8 mouse cellular contexts compared by ENCODE assay signal in the genomic region with DNA sequence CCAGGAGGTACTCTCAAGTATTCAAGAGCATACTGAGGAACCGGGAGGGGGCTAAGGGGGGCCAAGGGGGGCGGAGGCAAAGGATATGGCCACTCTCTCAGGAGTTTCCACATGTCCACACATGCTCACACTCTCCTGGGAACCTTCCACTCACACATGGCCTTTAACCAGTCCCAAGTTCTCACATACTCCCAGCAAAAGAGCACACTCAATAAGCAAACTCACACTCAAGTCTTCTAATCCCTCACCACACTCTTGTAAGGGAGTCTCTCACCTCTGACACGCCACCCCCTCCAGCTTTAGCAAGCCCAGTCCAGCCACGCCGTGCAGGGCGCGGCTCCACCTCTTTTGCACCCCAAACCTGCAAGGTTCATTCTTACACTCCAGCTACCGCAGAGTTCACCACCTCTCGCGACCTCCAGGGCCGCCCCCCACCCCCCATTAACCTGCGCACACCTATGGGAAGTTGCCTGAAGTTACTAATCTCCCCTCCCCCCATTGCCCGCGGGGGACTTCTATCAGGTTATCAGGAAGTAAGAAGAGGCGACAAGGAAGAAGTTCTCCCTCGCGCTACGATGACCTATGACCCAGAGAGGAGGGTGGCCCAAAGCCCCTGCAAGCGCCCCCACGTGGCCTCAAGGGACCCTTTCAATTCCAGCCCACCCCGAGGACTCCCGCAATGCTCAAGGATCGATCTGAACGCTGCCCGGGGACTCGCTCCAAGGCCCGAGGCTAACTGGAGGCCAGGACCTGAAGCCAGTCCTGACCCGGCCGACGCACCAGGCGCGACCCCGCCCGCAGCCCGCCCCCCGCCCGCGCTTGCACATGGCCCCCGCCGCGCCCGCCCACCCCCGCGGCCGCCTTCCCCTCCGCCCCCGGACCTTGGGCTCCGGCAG. TPM values are rescaled to one million over a fixed set of nuclear protein-coding genes. Genes with fewer than 3 reads are reported as not detected.
DNase-seq lines count a peak whose midpoint lies in the region; ATAC-seq and TF ChIP-seq lines count a peak whose summit lies in the region.

No protein-coding gene starts in this region.

- peak overlapping the region; percentile 88 for H3ac ChIP-seq in C2C12 (ENCODE audit: control insufficient read depth, insufficient read length, low read depth)

- DNase-seq in adrenal gland, adult (ENCODE audit: inconsistent age in 2 of 2, low spot score in 1 of 2): peak; percentile 77 to 88
- no peak for DNase-seq in adrenal gland, postnatal 25 days
- DNase-seq in cerebellum, postnatal 14 days: peak; percentile 61 to 72
- DNase-seq in heart, embryonic 10.5 days (ENCODE audit: low spot score): peak; percentile 86
- DNase-seq in kidney, postnatal 25 days: peak; percentile 63 to 81
- no peak for DNase-seq in midbrain, embryonic 10.5 days (ENCODE audit: low spot score)
- DNase-seq in stomach, postnatal 0 days (ENCODE audit: low spot score): peak; percentile 67

- no peak for TF ChIP-seq CTCF in C2C12 (IDR thresholded peaks at IDR 0.05; ENCODE audit: control insufficient read depth, insufficient read depth, insufficient read length)
- TF ChIP-seq CTCF in stomach, postnatal 0 days (IDR thresholded peaks at IDR 0.05; ENCODE audit: low read depth): peak; percentile 44

- H3K4me1 ChIP-seq in heart, embryonic 10.5 days: peaks cover 52% of the 10 kb centered on the region
- peaks cover 46% of the 10 kb centered on the region for H3K4me1 ChIP-seq in midbrain, embryonic 10.5 days
- H3K4me1 ChIP-seq in stomach, postnatal 0 days (replicated peaks; ENCODE audit: control insufficient read depth, insufficient read depth): peaks cover 16% of the 10 kb centered on the region

- WGBS in heart, embryonic 10.5 days: 2% methylated on average over 45 of the region's 48 CpGs
- 2% methylated on average over 41 of the region's 48 CpGs for WGBS in midbrain, embryonic 10.5 days
- WGBS in stomach, postnatal 0 days: under 1% methylated on average over 47 of the region's 48 CpGs

- peaks cover 31% of the 10 kb centered on the region for H3K79me2 ChIP-seq in C2C12 (ENCODE audit: control insufficient read depth, insufficient read depth)

- H3K27me3 ChIP-seq in C2C12 (ENCODE audit: control insufficient read depth, insufficient read depth, insufficient read length): no peaks in the 10 kb centered on the region
- H3K27me3 ChIP-seq in heart, embryonic 10.5 days (ENCODE audit: insufficient read depth, poor library complexity, severe bottlenecking): peaks cover 36% of the 10 kb centered on the region
- H3K27me3 ChIP-seq in midbrain, embryonic 10.5 days (ENCODE audit: low read depth, poor library complexity, severe bottlenecking): peaks cover 40% of the 10 kb centered on the region
- H3K27me3 ChIP-seq in stomach, postnatal 0 days (ENCODE audit: control insufficient read depth, insufficient read depth, low read length): no peaks in the 10 kb centered on the region

- H3K36me3 ChIP-seq in C2C12 (ENCODE audit: control insufficient read depth, insufficient read depth): no peaks in the 10 kb centered on the region
- H3K36me3 ChIP-seq in heart, embryonic 10.5 days: peaks cover 8% of the 10 kb centered on the region; the same call in 1 of the 2 replicates
- H3K36me3 ChIP-seq in midbrain, embryonic 10.5 days: no peaks in the 10 kb centered on the region
- no peaks in the 10 kb centered on the region for H3K36me3 ChIP-seq in stomach, postnatal 0 days (ENCODE audit: control insufficient read depth, insufficient read depth, low read length)

- TF ChIP-seq EP300 in stomach, postnatal 0 days (optimal IDR thresholded peaks at IDR 0.05): no peak

- no peaks in the 10 kb centered on the region for H3K9me3 ChIP-seq in heart, embryonic 10.5 days
- H3K9me3 ChIP-seq in midbrain, embryonic 10.5 days (replicated peaks): no peaks in the 10 kb centered on the region; the same call in 1 of the 2 replicates
- no peaks in the 10 kb centered on the region for H3K9me3 ChIP-seq in stomach, postnatal 0 days (ENCODE audit: control insufficient read depth, low read length)

- H3K79me3 ChIP-seq in C2C12 (ENCODE audit: low read depth): peaks cover 4% of the 10 kb centered on the region

- H3K27ac ChIP-seq in heart, embryonic 10.5 days: peak overlapping the region; percentile 96
- peak overlapping the region; percentile 95 for H3K27ac ChIP-seq in midbrain, embryonic 10.5 days (replicated peaks)
- peak overlapping the region; percentile 95 for H3K27ac ChIP-seq in stomach, postnatal 0 days (replicated peaks)

- peak overlapping the region; percentile 60 for H3K4me3 ChIP-seq in C2C12 (ENCODE audit: insufficient read depth, poor library complexity, severe bottlenecking)
- H3K4me3 ChIP-seq in heart, embryonic 10.5 days: peak overlapping the region; percentile 86
- H3K4me3 ChIP-seq in midbrain, embryonic 10.5 days: peak overlapping the region; percentile 76
- H3K4me3 ChIP-seq in stomach, postnatal 0 days (ENCODE audit: low read depth, low read length): peak overlapping the region; percentile 75

- H3K9ac ChIP-seq in stomach, postnatal 0 days (ENCODE audit: low read length): peak overlapping the region; percentile 79

- ATAC-seq in stomach, postnatal 0 days (ENCODE audit: low FRiP score, low TSS enrichment): peak; percentile 5; the same call in 1 of the 2 replicates

- H3K4me2 ChIP-seq in stomach, postnatal 0 days (replicated peaks; ENCODE audit: low read depth): peak overlapping the region; percentile 87

TF ChIP-seq in C2C12, 6 proteins besides CTCF, POLR2A, EP300 and RAD21:
- no peak for TF ChIP-seq MYOD1 (IDR thresholded peaks at IDR 0.05; ENCODE audit: control insufficient read depth, insufficient read length, low read depth)
- no peak for TF ChIP-seq MAX (IDR thresholded peaks at IDR 0.05)
- no peak for TF ChIP-seq MYOG (IDR thresholded peaks at IDR 0.05; ENCODE audit: control insufficient read depth, extremely low read depth, insufficient read length)
- no peak for TF ChIP-seq CEBPB (IDR thresholded peaks at IDR 0.05; ENCODE audit: low read depth)
- TF ChIP-seq FOSL1 (IDR thresholded peaks at IDR 0.05; ENCODE audit: insufficient read depth, low read length, poor library complexity, severe bottlenecking): no peak
- no peak for TF ChIP-seq USF1 (IDR thresholded peaks at IDR 0.05; ENCODE audit: low read depth)

RNA-seq across cellular contexts. Expression of gene Esrra, which starts 0.6 kb away (rescaled TPM):
- total RNA-seq in adrenal gland, postnatal 25 days (2021): 44.2 and 44.6 TPM in 2 replicates
- 43.2 TPM for polyA plus RNA-seq in C2C12 (2012; fragmentation: generic; extraction: Trizol)
- 23.1 and 29.4 TPM in 2 replicates for polyA plus RNA-seq in heart, embryonic 10.5 days (2016; fragmentation: Nextera tagmentation; extraction: Ambion mirVana)
- 8.9 and 9.5 TPM in 2 replicates for polyA plus RNA-seq in midbrain, embryonic 10.5 days (2016; fragmentation: Nextera tagmentation; extraction: Ambion mirVana)
- polyA plus RNA-seq in stomach, postnatal 0 days (2015; fragmentation: Nextera tagmentation; extraction: Ambion mirVana): 20.4 and 20.8 TPM in 2 replicates

RNA-seq across cellular contexts. Expression of gene Catsperz, which starts 4.2 kb away (rescaled TPM):
- total RNA-seq in adrenal gland, postnatal 25 days (2021): not detected in 2 replicates
- polyA plus RNA-seq in C2C12 (2012; fragmentation: generic; extraction: Trizol): 0.16 TPM
- polyA plus RNA-seq in heart, embryonic 10.5 days (2016; fragmentation: Nextera tagmentation; extraction: Ambion mirVana): 2.3 and 2.4 TPM in 2 replicates
- 0.35 and 0.43 TPM in 2 replicates for polyA plus RNA-seq in midbrain, embryonic 10.5 days (2016; fragmentation: Nextera tagmentation; extraction: Ambion mirVana)
- polyA plus RNA-seq in stomach, postnatal 0 days (2015; fragmentation: Nextera tagmentation; extraction: Ambion mirVana): 3.7 and 4.5 TPM in 2 replicates

RNA-seq across cellular contexts. Expression of gene Prdx5, which starts 11.1 kb away (rescaled TPM):
- 196 and 278 TPM in 2 replicates for total RNA-seq in adrenal gland, postnatal 25 days (2021)
- polyA plus RNA-seq in C2C12 (2012; fragmentation: generic; extraction: Trizol): 270 TPM
- polyA plus RNA-seq in heart, embryonic 10.5 days (2016; fragmentation: Nextera tagmentation; extraction: Ambion mirVana): 166 and 169 TPM in 2 replicates
- polyA plus RNA-seq in midbrain, embryonic 10.5 days (2016; fragmentation: Nextera tagmentation; extraction: Ambion mirVana): 169 and 180 TPM in 2 replicates
- polyA plus RNA-seq in stomach, postnatal 0 days (2015; fragmentation: Nextera tagmentation; extraction: Ambion mirVana): 537 and 559 TPM in 2 replicates

RNA-seq across cellular contexts. Expression of gene Trmt112, which starts 11.5 kb away (rescaled TPM):
- total RNA-seq in adrenal gland, postnatal 25 days (2021): 95.2 and 108 TPM in 2 replicates
- polyA plus RNA-seq in C2C12 (2012; fragmentation: generic; extraction: Trizol): 264 TPM
- polyA plus RNA-seq in heart, embryonic 10.5 days (2016; fragmentation: Nextera tagmentation; extraction: Ambion mirVana): 89.9 and 116 TPM in 2 replicates
- polyA plus RNA-seq in midbrain, embryonic 10.5 days (2016; fragmentation: Nextera tagmentation; extraction: Ambion mirVana): 150 and 156 TPM in 2 replicates
- 75.8 and 85.9 TPM in 2 replicates for polyA plus RNA-seq in stomach, postnatal 0 days (2015; fragmentation: Nextera tagmentation; extraction: Ambion mirVana)

RNA-seq across cellular contexts. Expression of gene Kcnk4, which starts 13.3 kb away (rescaled TPM):
- total RNA-seq in adrenal gland, postnatal 25 days (2021): 0.12 TPM in 1 of 2 replicates, not detected in the other
- 0.26 TPM for polyA plus RNA-seq in C2C12 (2012; fragmentation: generic; extraction: Trizol)
- 0.25 and 0.32 TPM in 2 replicates for polyA plus RNA-seq in heart, embryonic 10.5 days (2016; fragmentation: Nextera tagmentation; extraction: Ambion mirVana)
- 0.11 TPM in 1 of 2 replicates, not detected in the other for polyA plus RNA-seq in midbrain, embryonic 10.5 days (2016; fragmentation: Nextera tagmentation; extraction: Ambion mirVana)
- polyA plus RNA-seq in stomach, postnatal 0 days (2015; fragmentation: Nextera tagmentation; extraction: Ambion mirVana): 0.75 and 0.98 TPM in 2 replicates

Comparison
In these comparisons a context has a peak if more than half of its experiments do, and no peak if none do; other contexts are left out.
1. DNase-seq: peak in adrenal gland, adult (2 of 2), cerebellum, postnatal 14 days (2 of 2), heart, embryonic 10.5 days (single experiment), kidney, postnatal 25 days (2 of 2) and stomach, postnatal 0 days (single experiment); none in adrenal gland, postnatal 25 days (single experiment) and midbrain, embryonic 10.5 days (single experiment).
2. Peak in every context shown above with its lines, with median percentiles within 50 percentile points of each other: H3K4me3 ChIP-seq and H3K27ac ChIP-seq.